Mouse (Mus musculus): ENCODE measurements at regions not wholly inside any gene's neighbourhood (a gene's known extent, or its start where the extent isn't known, plus 50 kb on each side); places are given as distances from the start of the nearest gene placed in this dataset.
A peak's percentile ranks its signal among the peaks of the same experiment; 100 is the strongest.

- WGBS: 38% methylated on average over 12 of the region's 12 CpGs
- Histone ChIP-seq H3K27me3 (ENCODE audit: control insufficient read depth, insufficient read depth, low read length) (no peaks in the 10 kb centered on the region), H3K27ac (replicated peaks) (peak overlapping the region; percentile 49; the same call in 1 of the 2 replicates), H3K9ac (ENCODE audit: low read length) (no peak overlapping the region), H3K9me3 (ENCODE audit: control insufficient read depth, low read length) (no peaks in the 10 kb centered on the region), H3K4me1 (replicated peaks; ENCODE audit: control insufficient read depth, insufficient read depth) (peaks cover 6% of the 10 kb centered on the region), H3K4me3 (ENCODE audit: low read depth, low read length) (no peak overlapping the region), H3K4me2 (replicated peaks; ENCODE audit: low read depth) (no peak overlapping the region), H3K36me3 (ENCODE audit: control insufficient read depth, insufficient read depth, low read length) (no peaks in the 10 kb centered on the region)
- ATAC-seq (ENCODE audit: low FRiP score, low TSS enrichment) (no peak), DNase-seq (ENCODE audit: low spot score) (no peak)
- TF ChIP-seq EP300 (optimal IDR thresholded peaks at IDR 0.05) (no peak), CTCF (IDR thresholded peaks at IDR 0.05; ENCODE audit: low read depth) (no peak)
These were observed 125.5 kb upstream of the Adgrl2 start for GRCm38 (mm10) chr3:149115901-149116300.

- TF ChIP-seq EP300 (optimal IDR thresholded peaks at IDR 0.05) (no peak), CTCF (IDR thresholded peaks at IDR 0.05; ENCODE audit: low read depth) (no peak)
- Histone ChIP-seq H3K9me3 (ENCODE audit: control insufficient read depth, low read length) (no peaks in the 10 kb centered on the region), H3K27ac (replicated peaks) (peak overlapping the region; percentile 84), H3K27me3 (ENCODE audit: control insufficient read depth, insufficient read depth, low read length) (no peaks in the 10 kb centered on the region), H3K36me3 (ENCODE audit: control insufficient read depth, insufficient read depth, low read length) (no peaks in the 10 kb centered on the region), H3K9ac (ENCODE audit: low read length) (no peak overlapping the region), H3K4me1 (replicated peaks; ENCODE audit: control insufficient read depth, insufficient read depth) (peaks cover 6% of the 10 kb centered on the region), H3K4me3 (ENCODE audit: low read depth, low read length) (no peak overlapping the region), H3K4me2 (replicated peaks; ENCODE audit: low read depth) (no peak overlapping the region)
- WGBS: 76% methylated on average over 6 of the region's 6 CpGs
- DNase-seq (ENCODE audit: low spot score) (no peak), ATAC-seq (ENCODE audit: low FRiP score, low TSS enrichment) (no peak)
These were observed 122.5 kb upstream of the Adgrl2 start for GRCm38 (mm10) chr3:149112878-149113277.

DNA sequence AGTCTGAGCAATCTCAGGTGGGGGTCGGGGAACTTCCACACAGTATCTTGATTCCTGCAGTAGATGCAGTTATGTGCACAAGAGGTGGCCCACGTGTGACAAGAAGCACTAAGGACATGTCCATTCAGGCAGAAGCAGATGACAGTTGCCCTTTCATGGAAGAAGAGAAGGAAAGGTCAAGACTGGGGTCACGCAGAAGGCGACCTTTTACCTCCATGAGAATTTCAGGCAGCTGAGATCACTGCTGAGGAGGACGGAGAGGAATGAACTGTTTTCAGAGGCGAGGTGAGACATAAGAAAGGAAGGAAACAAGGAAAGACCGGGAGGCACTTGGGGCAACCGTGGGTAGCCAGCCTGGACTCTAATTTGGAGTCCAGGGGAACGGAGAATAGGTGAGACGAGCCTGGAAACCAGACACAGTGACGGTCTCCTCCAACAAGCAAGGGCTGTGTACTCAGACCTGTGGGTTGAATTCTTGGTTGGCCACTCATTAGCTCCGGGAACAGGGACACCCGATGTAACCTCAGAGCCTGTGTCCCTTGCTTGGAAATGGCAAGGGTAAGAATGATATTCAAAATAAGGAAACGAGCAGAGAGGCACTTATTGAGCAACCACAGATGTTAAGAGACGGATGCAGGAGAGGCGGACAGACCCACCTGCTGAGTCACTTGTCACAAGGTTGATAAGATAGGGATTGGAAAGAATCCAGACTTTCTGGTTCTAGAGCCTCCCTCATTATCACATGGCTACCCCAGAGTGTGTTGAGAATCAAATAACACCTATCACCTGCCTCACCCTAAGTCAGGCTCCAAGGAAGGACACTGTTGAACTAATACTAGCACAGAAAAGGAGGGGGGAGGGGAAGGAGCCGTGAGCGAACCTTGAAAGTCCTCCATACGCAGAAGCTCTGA lies 121.4 kb upstream of the Adgrl2 start:
- ATAC-seq (ENCODE audit: low FRiP score, low TSS enrichment) (peak; percentile 96), DNase-seq (ENCODE audit: low spot score) (peak; percentile 72)
- H3K36me3 ChIP-seq (ENCODE audit: control insufficient read depth, insufficient read depth, low read length): no peaks in the 10 kb centered on the region
- H3K4me2 ChIP-seq (replicated peaks; ENCODE audit: low read depth): peak overlapping the region; percentile 34
- no peak overlapping the region for H3K4me3 ChIP-seq (ENCODE audit: low read depth, low read length)
- TF ChIP-seq CTCF (IDR thresholded peaks at IDR 0.05; ENCODE audit: low read depth): no peak
- peak; percentile 90 for TF ChIP-seq EP300 (optimal IDR thresholded peaks at IDR 0.05)
- peaks cover 2% of the 10 kb centered on the region for H3K4me1 ChIP-seq (replicated peaks; ENCODE audit: control insufficient read depth, insufficient read depth)
- WGBS: 50% methylated on average over 19 of the region's 19 CpGs
- H3K27me3 ChIP-seq (ENCODE audit: control insufficient read depth, insufficient read depth, low read length): no peaks in the 10 kb centered on the region
- no peak overlapping the region for H3K9ac ChIP-seq (ENCODE audit: low read length)
- no peaks in the 10 kb centered on the region for H3K9me3 ChIP-seq (ENCODE audit: control insufficient read depth, low read length)
- peak overlapping the region; percentile 84 for H3K27ac ChIP-seq (replicated peaks)

DNA sequence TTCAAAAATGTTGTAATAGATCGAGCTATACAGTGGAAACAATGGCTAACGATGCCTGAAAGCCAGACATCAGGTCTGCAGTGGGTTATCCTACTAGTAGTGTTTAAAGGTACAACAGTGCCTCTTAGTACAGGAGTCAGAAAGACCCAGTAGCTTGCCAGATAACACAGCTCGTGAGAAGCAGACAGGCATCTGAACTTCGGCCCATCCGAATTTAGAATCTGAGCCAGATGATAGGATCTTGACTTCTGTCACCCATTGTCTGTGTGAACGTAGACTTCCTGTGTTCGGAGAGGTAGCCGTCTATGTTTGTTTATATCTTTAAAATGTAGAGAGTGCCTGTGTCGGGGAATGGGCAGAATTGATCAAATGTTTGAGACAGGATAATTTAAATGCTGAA lies 120.5 kb upstream of the Adgrl2 start:
- Histone ChIP-seq H3K4me3 (ENCODE audit: low read depth, low read length) (no peak overlapping the region), H3K27ac (replicated peaks) (no peak overlapping the region), H3K4me2 (replicated peaks; ENCODE audit: low read depth) (no peak overlapping the region), H3K27me3 (ENCODE audit: control insufficient read depth, insufficient read depth, low read length) (no peaks in the 10 kb centered on the region), H3K4me1 (replicated peaks; ENCODE audit: control insufficient read depth, insufficient read depth) (peaks cover 2% of the 10 kb centered on the region), H3K36me3 (ENCODE audit: control insufficient read depth, insufficient read depth, low read length) (no peaks in the 10 kb centered on the region), H3K9ac (ENCODE audit: low read length) (no peak overlapping the region), H3K9me3 (ENCODE audit: control insufficient read depth, low read length) (no peaks in the 10 kb centered on the region)
- 46% methylated on average over 9 of the region's 9 CpGs for WGBS
- no peak for TF ChIP-seq EP300 (optimal IDR thresholded peaks at IDR 0.05)
- TF ChIP-seq CTCF (IDR thresholded peaks at IDR 0.05; ENCODE audit: low read depth): no peak
- ATAC-seq (ENCODE audit: low FRiP score, low TSS enrichment) (no peak), DNase-seq (ENCODE audit: low spot score) (no peak)

DNA sequence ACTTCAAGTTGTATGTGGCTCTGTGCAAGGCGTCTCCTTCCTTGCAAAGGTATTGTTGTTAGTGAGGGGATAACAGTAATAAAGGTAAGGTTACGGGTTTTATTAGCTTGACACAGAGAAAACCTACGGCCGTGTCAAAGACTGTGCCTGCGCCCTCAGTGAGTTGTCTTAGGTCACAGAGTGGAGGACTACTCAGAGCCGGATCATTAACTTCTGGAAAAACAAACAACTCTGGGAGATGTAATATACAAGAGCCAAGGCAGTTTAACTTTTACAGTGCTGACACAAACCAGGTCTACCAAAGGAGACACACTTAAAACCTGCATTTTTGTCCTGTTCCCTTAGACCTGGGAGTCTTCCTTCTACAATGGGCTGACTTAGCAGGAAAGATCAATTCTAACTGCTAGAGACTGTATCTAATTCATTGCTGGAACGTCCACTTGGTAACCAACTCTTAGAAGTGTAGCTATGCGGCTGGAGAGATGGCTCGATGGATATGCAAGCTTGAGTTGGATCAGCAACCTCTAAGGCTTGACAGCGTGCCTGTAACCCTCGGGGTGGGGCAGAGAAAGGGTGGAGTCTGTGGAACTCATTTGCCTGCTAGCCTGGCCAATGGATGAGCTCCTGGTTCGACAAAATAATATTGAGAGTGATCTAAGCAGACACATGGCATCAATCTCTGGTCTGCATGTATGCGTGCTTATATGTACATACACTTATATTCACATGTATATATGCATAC lies 115.5 kb upstream of the Adgrl2 start:
- Histone ChIP-seq H3K4me2 (replicated peaks; ENCODE audit: low read depth) (no peak overlapping the region), H3K27me3 (ENCODE audit: control insufficient read depth, insufficient read depth, low read length) (no peaks in the 10 kb centered on the region), H3K4me1 (replicated peaks; ENCODE audit: control insufficient read depth, insufficient read depth) (no peaks in the 10 kb centered on the region), H3K36me3 (ENCODE audit: control insufficient read depth, insufficient read depth, low read length) (no peaks in the 10 kb centered on the region), H3K4me3 (ENCODE audit: low read depth, low read length) (no peak overlapping the region), H3K9ac (ENCODE audit: low read length) (no peak overlapping the region), H3K27ac (replicated peaks) (no peak overlapping the region), H3K9me3 (ENCODE audit: control insufficient read depth, low read length) (no peaks in the 10 kb centered on the region)
- WGBS: 70% methylated on average over 13 of the region's 13 CpGs
- ATAC-seq (ENCODE audit: low FRiP score, low TSS enrichment) (no peak), DNase-seq (ENCODE audit: low spot score) (no peak)
- TF ChIP-seq CTCF (IDR thresholded peaks at IDR 0.05; ENCODE audit: low read depth) (no peak), EP300 (optimal IDR thresholded peaks at IDR 0.05) (no peak)

- DNase-seq (ENCODE audit: low spot score) (no peak), ATAC-seq (ENCODE audit: low FRiP score, low TSS enrichment) (no peak)
- Histone ChIP-seq H3K9me3 (ENCODE audit: control insufficient read depth, low read length) (no peaks in the 10 kb centered on the region), H3K27ac (replicated peaks) (no peak overlapping the region), H3K27me3 (ENCODE audit: control insufficient read depth, insufficient read depth, low read length) (no peaks in the 10 kb centered on the region), H3K4me2 (replicated peaks; ENCODE audit: low read depth) (no peak overlapping the region), H3K9ac (ENCODE audit: low read length) (no peak overlapping the region), H3K4me3 (ENCODE audit: low read depth, low read length) (no peak overlapping the region), H3K36me3 (ENCODE audit: control insufficient read depth, insufficient read depth, low read length) (no peaks in the 10 kb centered on the region), H3K4me1 (replicated peaks; ENCODE audit: control insufficient read depth, insufficient read depth) (no peaks in the 10 kb centered on the region)
- no peak for TF ChIP-seq EP300 (optimal IDR thresholded peaks at IDR 0.05)
- no peak for TF ChIP-seq CTCF (IDR thresholded peaks at IDR 0.05; ENCODE audit: low read depth)
- WGBS: 81% methylated on average over 4 of the region's 4 CpGs
These were observed 114.8 kb upstream of the Adgrl2 start for GRCm38 (mm10) chr3:149105181-149105580.
